Mouse (Mus musculus): ENCODE results near the gene Slc5a5.

Slc5a5 gene

DNA sequence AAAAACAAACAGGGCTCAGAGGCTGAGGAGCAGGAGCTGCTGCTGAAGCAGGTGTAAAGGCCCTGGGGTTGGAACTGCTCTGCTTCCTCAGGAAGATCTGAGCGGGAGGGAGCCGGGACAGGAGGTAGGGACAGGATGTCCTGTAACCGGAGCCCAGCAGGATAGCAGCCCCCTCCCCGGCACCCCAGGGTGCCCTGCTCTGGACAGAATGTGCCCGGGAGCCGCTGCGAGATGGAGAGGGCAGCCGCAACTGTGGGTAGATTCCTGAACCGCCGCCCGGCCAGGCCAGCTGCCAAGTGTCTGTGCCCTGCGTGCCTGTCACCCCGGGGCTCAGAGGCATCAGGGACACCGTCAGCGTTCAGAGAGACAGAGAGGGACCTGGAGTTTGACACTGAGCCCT is 59.0 kb downstream of the Slc5a5 start:
- no peak for DNase-seq (ENCODE audit: low spot score in 2 of 2)

GRCm38 (mm10) chr8:70833018-70833482 is 59.5 kb downstream of the Slc5a5 start:
- DNase-seq (ENCODE audit: low spot score in 2 of 2): no peak
